Mouse (Mus musculus) ES-E14 (cell line): ENCODE data around the gene Alkbh2. TPM values are rescaled to one million over a fixed set of nuclear protein-coding genes. Genes with fewer than 3 reads are reported as not detected.

ENCODE experiments used
- DNase-seq: peaks from one replicate; pipeline ENCODE4 v3.0.0-alpha.2; 2013; ENCODE audit warnings: low read depth, low spot score
- H3K27ac ChIP-seq: 2 replicates; pipeline ENCODE4 v1.5.1; 2012; ENCODE audit warnings: low read depth, mild to moderate bottlenecking, low read length, moderate library complexity, mixed read lengths; ENCODE audit not compliant: poor library complexity, insufficient read depth, severe bottlenecking
- H3K36me3 ChIP-seq: 2 replicates; pipeline ENCODE4 v1.6.1; 2012; ENCODE audit warnings: mild to moderate bottlenecking, low read length, moderate library complexity, mixed read lengths; ENCODE audit not compliant: control insufficient read depth, poor library complexity, insufficient read depth, severe bottlenecking
- H3K4me1 ChIP-seq, 2 experiments: fragments of 150-350 bp in 1 of 2; sonication (generic) in 1 of 2; 2 replicates each; pipeline ENCODE4 v1.6.1; 2012; ENCODE audit warnings: low read length in 2 of 2, mild to moderate bottlenecking in 1 of 2, mixed read lengths in 1 of 2; ENCODE audit not compliant: control insufficient read depth in 2 of 2, insufficient read depth in 2 of 2, poor library complexity in 1 of 2
- H3K4me3 ChIP-seq, 2 experiments: fragments of 150-350 bp in 1 of 2; sonication (generic) in 1 of 2; 2 replicates each; pipeline ENCODE4 v1.5.1; 2012; ENCODE audit warnings: low read length in 2 of 2, low read depth in 1 of 2, mild to moderate bottlenecking in 1 of 2, mixed read lengths in 1 of 2; ENCODE audit not compliant: insufficient read depth in 1 of 2, poor library complexity in 1 of 2, severe bottlenecking in 1 of 2
- H3K9ac ChIP-seq: 2 replicates; pipeline ENCODE4 v1.6.1; 2012; ENCODE audit warnings: low read depth, mild to moderate bottlenecking, low read length, mixed read lengths; ENCODE audit not compliant: poor library complexity, insufficient read depth, severe bottlenecking
- H3K9me3 ChIP-seq: fragments of 150-350 bp; sonication (generic); 2 replicates; pipeline ENCODE4 v1.6.1; 2012; ENCODE audit warnings: low read depth, mild to moderate bottlenecking, low read length; ENCODE audit not compliant: control insufficient read depth, insufficient read depth
- CHD2 ChIP-seq: IDR thresholded peaks from 2 replicates; pipeline ENCODE4 v1.6.1; 2014; ENCODE audit warnings: mild to moderate bottlenecking, low read depth, low read length, inconsistent platforms
- HCFC1 ChIP-seq: IDR thresholded peaks from 2 replicates; pipeline ENCODE4 v1.6.1; 2012; ENCODE audit warnings: low read length, inconsistent platforms, borderline replicate concordance; ENCODE audit not compliant: insufficient read depth
- MAFK ChIP-seq: IDR thresholded peaks from 2 replicates; pipeline ENCODE4 v1.6.1; 2014; ENCODE audit warnings: mild to moderate bottlenecking, low read depth, low read length, inconsistent platforms; ENCODE audit not compliant: insufficient read depth
- ZC3H11A ChIP-seq: IDR thresholded peaks from 2 replicates; pipeline ENCODE4 v1.6.1; 2012; ENCODE audit warnings: low read depth, mild to moderate bottlenecking, inconsistent platforms, low read length, borderline replicate concordance
- ZNF384 ChIP-seq: IDR thresholded peaks from 2 replicates; pipeline ENCODE4 v1.6.1; 2012; ENCODE audit warnings: low read depth, low read length, inconsistent platforms
- in situ Hi-C, 2 experiments: fragments of 600-800 bp; cut with MboI; formaldehyde crosslinking; loops; one replicate each; pipeline ENCODE4 v1.15.1; 2025; ENCODE audit warnings: low sequenced_read_pairs in 2 of 2, inconsistent platforms in 1 of 2; ENCODE audit not compliant: unreplicated experiment in 2 of 2
- total RNA-seq: library from RNA; depleted of rRNA; stranded (reverse); fragments of 300-350 nt; gene quantifications from 2 replicates; pipeline ENCODE4 v1.2.3, GENCODE M21; 2012

Alkbh2 gene
- total RNA-seq, 1 experiment: 26.7 TPM

DNA sequence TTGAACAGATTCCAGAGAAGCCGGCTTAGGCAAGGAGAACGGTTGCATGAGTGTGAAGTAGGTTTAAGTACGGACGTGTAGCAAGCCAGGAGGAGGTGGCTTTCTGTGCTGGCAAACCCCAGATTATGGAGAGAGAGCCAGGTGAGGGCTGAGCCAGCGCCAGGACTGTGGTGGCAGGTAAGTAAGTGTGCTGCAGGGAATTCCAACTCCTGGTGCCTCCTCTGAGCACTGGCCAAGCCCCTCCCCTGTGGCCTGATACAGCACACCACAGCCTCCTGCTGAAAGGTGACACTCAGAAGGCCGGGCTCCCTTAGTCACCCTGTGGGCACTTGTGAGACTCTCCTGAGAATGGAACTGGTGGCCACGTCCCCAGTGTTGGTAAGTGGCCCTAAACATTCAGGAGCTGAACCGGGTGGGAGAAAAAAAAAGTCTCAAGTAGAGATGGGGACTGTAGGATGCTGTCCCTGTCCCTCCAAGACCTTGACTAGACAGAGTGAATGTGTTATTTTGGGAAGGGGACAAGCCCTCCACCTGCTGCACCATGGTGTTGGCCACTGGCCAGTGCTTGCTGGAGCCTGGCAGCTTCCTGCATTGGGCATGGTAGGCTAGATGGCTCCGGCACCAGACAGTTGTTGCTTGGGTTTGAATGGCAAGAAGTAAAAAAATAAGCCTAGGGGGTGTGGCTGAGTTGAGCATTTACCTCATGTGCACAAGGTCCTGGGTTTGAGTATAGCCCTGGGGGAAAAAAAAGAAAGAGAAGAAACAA, 27.3 kb upstream of the Alkbh2 start:
- no peak for DNase-seq
- H3K9ac ChIP-seq: no peak overlapping the region
- no peak overlapping the region for H3K4me3 ChIP-seq
- no peak overlapping the region for H3K27ac ChIP-seq
- no peak for TF ChIP-seq ZC3H11A
- no peak for TF ChIP-seq HCFC1
- TF ChIP-seq CHD2: no peak
- TF ChIP-seq ZNF384: no peak
- no peak for TF ChIP-seq MAFK
- H3K4me1 ChIP-seq: peaks cover 2 to 17% of the 10 kb centered on the region in 2 experiments; a peak in 2 of 4 replicates
- H3K36me3 ChIP-seq: no peaks in the 10 kb centered on the region
- in situ Hi-C loops: no loop called here
- H3K9me3 ChIP-seq: no peaks in the 10 kb centered on the region

DNA sequence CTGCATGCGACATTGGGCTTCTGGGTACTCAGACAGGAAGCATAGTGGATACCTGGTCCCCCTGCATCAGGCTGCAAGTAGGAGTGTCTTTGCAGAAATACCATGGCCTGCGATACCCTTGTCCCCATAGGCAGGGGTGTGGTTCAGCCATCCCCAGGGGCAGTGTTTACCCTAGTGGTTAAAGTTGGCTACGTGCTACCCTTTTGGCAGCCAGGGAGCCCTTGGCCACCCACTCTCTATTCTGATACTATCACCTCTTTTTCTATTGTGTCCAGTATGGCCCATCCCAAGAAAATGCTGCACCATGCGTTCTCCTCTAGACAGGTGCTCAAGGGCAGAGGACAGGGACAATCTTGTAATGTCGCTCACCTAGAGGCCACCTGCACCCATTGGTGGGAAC, 26.7 kb upstream of the Alkbh2 start:
- H3K9me3 ChIP-seq: no peaks in the 10 kb centered on the region
- TF ChIP-seq MAFK (no peak), ZC3H11A (no peak), HCFC1 (no peak), CHD2 (no peak), ZNF384 (no peak)
- no peak overlapping the region for H3K9ac ChIP-seq
- DNase-seq: no peak
- H3K4me3 ChIP-seq: no peak overlapping the region
- peaks cover 2 to 17% of the 10 kb centered on the region in 2 experiments; a peak in 2 of 4 replicates for H3K4me1 ChIP-seq
- H3K27ac ChIP-seq: no peak overlapping the region
- H3K36me3 ChIP-seq: no peaks in the 10 kb centered on the region
- in situ Hi-C loops: no loop called here

DNA sequence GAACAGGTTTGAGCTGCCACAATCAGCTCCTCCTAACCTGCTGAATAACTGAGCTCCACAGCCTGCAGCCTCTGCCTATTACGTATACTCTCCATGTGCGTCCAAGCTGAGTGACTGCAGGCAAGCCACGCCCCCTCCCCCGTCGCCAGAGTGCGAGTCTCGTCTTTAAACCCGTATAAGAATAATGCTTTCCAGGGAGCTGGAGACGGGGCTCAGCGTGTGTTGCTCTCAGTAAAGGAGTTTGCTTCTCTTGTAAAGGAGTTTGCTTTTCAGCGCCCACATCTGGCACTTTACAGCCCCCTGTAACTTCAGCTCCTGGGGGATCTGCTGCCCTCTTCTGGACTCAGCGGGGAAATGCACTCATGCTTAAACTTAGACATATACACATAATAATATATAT, 25.5 kb upstream of the Alkbh2 start:
- H3K27ac ChIP-seq: peak overlapping the region; percentile 56
- peak overlapping the region; percentile 52 to 87 for H3K4me3 ChIP-seq
- H3K9ac ChIP-seq: peak overlapping the region; percentile 44; the same call in 1 of the 2 replicates
- H3K9me3 ChIP-seq: no peaks in the 10 kb centered on the region
- DNase-seq: no peak
- in situ Hi-C loops: no loop called here
- H3K36me3 ChIP-seq: no peaks in the 10 kb centered on the region
- TF ChIP-seq MAFK: no peak
- 0 out of 2 replicates have a peak, but pooled peaks have one; percentile 14 for TF ChIP-seq ZC3H11A
- no peak for TF ChIP-seq ZNF384
- no peak for TF ChIP-seq HCFC1
- TF ChIP-seq CHD2: no peak
- peaks cover 2 to 17% of the 10 kb centered on the region in 2 experiments; a peak in 2 of 4 replicates for H3K4me1 ChIP-seq

DNA sequence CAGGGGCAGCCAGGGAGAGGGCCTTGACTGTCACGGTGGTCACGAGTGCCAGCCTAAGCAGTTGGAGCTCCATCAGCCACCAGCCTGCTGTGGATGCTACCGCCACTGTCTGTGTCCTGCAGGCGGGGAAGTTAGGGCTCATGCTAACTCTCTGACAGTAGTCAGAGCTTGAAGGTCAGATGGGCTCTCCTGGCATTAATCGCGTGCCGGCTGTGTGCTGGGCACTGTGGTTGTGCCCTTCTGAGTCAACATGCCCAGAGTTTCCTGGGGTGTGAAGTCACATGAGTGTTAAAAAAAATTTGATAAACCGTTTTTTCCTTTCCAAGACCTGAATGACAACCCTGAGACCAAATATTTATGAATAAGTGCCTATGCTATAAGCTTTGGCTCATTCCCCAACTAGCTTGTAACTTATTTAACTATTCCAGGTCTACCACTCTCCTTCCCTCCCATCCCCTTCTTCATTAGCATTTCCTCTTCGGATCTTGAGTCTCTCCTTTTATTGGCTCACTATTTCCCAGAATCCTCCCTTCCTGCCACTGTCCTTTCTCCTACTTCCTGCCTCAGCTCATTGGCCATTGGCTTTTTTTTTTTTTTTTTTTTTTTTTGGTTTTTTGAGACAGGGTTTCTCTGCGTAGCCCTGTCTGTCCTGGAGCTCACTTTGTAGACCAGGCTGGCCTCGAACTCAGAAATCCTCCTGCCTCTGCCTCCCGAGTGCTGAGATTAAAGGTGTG, 24.5 kb upstream of the Alkbh2 start:
- in situ Hi-C loops: no loop called here
- DNase-seq: no peak

More for the DNA sequence above, 24.5 kb upstream of the Alkbh2 start:
- Histone ChIP-seq H3K4me1 (peaks cover 2 to 19% of the 10 kb centered on the region in 2 experiments; a peak in 2 of 4 replicates), H3K36me3 (no peaks in the 10 kb centered on the region), H3K9me3 (no peaks in the 10 kb centered on the region), H3K27ac (peak overlapping the region; percentile 56; the same call in 1 of the 2 replicates), H3K9ac (no peak overlapping the region), H3K4me3 (peak overlapping the region in 1 of 2 experiments; percentile 52; a peak in 3 of 4 replicates)
- no peak for TF ChIP-seq HCFC1
- TF ChIP-seq MAFK: no peak
- no peak for TF ChIP-seq CHD2
- peak; percentile 87 for TF ChIP-seq ZNF384
